Mouse (Mus musculus) cerebellum, adult 9-10 months (tissue): ENCODE results near the gene Dnah6.
A peak's percentile ranks its signal among the peaks of the same experiment; 100 is the strongest.

Experiments used
- DNase-seq: peaks from one replicate; pipeline ENCODE4 v3.0.0; 2022

Gene Dnah6

DNA sequence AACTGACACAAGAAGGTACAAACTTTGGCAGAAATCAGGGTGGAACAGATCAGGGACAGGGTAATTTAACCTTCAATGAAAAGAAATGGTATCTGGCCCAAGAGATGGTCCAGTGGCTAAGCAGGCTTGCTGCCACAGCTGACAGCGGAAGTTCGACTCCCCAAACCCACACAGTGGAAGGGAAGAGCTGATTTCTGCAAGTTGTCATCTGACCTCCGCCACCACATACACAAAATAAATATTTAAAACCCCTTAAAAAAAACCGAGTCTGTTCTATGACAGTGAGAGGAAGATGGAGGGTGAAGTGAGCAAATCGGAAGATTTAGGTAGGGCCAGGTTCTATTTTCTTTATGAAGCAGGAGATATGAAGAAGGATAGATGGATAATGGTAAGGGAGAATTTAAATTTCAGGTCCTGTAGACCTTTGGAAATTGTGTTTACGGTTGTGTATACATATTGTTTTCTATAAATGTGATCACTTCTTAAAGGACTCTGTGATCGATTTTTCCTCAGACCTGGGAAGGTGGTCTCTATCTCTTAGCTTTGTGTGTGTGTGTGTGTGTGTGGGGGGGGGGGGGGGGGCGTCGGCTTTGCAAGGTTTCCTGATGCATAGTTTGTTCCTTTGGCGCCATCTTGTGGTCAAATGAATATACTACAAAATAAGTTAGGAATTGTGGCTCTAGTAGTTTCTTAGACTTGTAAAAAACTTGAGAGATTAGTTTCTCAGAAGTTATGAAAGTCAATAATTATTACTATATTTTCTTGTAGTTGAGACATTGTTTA, 6.1 kb upstream of the Dnah6 start:
- DNase-seq: peak; percentile 49

DNA sequence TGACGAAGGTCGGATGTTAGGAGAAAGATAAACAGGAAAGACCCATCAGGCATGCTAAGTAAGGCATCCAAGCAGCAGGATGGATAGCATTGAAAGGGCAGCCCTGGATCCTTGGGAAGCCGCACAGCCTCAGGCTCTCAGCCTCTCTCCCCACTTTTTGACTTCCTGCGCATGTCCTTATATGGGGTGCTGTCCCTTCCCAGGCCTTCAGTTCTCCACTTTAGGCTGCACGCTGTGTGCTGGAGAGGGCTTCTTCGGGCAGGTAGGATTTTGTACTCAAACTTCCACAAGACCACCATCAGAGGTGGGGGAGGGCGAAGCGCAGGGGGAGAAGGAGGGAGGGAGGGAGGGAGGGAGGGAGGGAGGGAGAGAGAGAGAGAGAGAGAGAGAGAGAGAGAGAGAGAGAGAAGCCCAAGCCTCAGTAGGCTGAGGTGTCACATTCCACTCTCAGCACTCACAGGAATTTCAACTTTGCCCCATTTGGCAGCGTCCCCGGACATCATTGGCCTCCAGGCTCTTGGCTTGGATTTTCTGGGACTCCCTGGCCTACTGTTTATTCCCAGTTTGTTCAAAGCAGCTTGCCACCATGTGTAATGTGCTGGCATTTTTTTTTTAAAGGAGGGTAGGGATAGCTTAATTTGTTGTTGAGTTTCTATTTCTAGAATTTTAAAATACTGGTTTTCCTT, 1.5 kb upstream of the Dnah6 start:
- DNase-seq: peak; percentile 56

DNA sequence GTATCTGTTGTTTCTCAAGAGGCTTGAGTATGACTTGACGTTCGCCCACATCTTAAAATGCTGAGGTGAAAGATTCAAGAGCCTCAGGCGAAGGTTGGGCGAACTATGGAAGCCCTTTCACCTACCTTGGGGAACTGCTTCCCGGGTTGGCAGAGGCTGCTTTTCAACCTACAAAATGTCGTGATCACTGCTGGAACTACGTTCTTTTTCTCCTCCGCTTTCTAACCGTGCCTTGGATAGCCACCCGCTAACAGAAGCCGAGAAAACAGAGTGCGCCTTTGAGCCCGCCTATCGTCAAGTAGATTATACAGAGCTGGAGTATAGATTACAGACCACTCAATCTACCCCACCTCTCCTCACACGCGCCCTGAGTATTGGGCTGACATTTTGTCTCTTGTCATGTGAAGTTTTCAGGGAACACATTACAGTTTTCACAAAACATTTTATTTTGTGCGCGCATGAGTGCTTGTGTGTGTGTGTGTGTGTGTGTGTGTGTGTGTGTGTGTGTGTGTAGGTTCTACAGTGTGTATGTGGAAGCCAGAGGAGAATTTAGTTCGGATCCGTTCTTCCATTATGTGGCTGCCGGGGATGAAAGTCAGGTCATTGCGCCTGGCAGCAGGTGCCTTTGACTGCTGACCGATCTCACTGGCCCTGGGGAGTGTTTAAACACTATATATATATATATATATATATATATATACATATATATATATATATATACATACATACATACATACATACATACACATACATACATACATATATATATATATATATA, 696 bp upstream of the Dnah6 start:
- no peak for DNase-seq

DNA sequence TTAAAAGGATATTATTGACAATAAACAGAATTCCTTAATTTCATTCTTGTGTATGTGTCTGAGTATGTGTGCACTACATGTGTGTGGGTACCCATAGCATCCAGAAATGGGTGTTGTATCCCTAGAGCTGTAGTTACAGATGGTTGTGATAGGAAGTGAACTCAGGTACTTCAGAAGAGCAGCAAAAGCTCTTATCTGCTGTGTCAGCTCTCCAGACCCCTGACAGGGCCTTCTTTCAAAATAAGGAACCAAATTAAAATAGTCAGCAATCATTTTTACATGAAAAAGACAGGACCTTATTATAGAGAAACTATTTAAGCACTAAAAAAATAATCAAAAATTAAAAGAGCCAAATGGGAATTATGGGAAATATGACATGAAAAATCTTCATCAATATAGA, 9.8 kb downstream of the Dnah6 start:
- DNase-seq: no peak

DNA sequence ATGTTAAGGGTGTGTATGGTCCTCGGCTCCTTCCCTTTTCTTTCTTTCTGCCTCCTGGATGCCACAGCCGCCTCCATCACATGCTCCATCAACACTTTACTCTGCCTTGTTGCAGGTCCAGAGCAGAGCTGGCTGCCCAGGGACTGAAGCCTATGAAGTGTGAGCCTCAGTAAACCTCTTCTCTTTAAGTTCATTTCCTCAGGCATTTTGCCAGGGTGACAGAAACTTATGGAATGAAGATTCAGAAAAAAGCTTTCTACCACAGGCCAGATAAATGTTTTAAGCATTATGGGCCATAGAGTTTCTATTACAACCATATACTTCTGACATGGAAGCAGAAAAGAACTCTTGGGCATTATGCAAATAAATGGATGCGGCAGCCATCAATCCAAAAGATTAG, 10.4 kb downstream of the Dnah6 start:
- DNase-seq: no peak

DNA sequence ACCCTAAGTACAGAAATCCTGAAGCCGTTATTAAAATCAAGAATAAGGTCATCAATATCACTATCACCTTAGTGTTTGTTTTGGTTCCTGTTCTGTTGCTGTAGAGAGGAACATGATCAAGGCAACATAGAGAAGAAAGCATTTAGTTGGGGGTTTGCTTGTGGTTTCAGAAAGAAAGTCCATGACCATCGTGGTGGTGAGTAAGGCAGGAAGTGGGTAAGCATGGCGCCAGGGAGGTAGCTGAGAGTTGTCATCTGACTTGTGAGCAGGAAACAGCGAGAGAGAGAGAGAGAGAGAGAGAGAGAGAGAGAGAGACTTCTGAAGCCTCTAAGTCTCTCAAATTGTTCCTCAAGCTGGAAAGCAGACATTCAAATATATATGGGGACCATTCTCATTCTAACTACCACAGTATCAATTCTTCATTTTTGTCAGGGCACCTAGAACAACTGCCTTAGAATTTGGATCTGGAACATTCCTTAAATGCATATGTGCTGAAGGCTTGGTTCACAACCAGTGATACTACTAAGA, 10.9 kb downstream of the Dnah6 start:
- DNase-seq: no peak

DNA sequence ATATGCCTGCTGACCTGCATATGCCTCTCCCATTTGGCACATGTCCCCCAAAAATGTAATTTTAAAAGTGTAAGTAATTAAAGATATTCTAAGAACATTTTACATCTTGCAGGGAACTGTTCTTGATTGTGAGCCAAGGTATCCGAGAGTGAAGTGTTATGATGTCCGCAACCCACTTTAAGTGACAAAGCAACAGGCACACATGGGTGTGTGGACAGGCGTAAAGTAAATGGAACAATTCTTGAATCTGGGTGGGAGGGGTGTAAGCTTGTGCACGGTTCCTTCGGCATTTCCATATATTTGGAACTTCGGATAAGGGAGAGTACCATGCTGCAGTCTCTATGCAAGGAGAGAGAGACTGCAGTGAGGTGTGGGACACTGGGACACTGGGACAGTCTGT, 11.9 kb downstream of the Dnah6 start:
- DNase-seq: no peak

DNA sequence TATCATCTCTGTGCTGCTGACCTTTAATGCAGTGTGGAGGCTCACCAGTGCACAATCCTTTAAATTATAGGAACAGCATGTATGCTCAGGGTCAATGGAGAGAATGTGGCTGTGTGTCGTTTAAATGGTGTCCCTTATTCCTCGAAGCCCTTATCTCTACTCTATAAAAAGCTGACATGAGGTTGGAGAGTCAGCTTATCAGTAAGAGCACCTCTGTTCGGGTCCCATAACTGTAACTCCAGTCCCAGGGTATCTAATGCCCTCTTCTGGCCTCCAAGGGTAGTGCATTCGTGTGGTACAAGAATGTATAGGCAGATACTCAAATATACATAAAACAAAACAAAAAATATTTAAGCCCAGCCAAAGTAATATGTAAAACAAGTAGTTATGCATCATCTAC, 16.5 kb downstream of the Dnah6 start:
- no peak for DNase-seq

DNA sequence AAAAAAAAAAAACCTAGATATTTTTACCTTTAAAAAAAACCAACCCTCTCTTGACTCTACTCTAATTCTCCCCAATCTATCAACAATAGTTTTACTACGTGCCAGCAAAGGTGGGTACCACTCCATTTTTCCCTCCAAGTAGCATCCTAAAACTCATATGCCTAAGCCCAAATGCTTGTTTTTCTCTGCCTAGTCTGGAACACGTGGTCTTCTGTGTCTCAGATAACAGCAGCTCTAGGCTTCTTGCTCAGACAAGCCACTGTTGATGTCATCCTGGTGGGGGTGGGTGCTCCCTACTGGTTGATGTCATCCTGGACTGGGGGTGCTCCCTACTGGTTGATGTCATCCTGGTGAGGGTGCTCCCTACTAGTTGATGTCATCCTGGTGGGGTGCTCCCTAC, 17.7 kb downstream of the Dnah6 start:
- DNase-seq: no peak

DNA sequence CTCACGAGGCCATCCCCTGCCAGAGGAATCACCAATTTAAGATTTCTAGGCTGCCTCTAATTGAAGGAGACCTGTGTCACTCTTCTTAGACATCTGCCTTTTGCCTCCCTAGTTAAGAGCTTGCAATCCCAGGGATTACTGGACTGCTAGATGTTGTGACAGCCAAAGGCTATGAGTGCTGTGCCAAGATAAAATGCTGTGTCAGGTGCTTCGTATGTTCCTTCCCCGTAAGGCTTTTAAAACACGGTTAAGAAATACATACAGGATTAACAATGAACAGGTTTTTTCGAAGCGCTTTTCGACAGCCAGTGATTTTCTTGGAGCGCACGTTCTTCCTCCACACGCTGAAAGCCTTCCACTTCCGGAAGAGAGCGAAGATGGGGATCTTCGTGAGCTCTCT, 26.2 kb downstream of the Dnah6 start:
- no peak for DNase-seq

DNA sequence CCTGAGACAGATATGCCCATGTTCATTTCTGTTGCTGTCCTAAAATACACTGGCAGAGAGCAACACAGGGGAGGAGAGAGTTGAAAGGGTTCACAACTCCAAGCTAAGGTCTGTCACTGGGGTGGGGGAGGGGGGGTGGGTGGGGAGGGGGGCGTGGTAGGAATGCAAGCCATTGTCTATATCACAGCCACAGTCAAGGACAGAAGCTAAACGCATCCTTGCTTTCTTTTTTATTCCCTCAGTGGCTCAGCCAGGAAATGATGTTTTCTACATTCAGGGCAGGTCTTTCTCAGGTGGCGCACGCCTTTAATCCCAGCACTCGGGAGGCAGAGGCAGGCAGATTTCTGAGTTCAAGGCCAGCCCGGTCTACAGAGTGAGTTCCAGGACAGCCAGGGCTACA, 30.7 kb downstream of the Dnah6 start:
- no peak for DNase-seq

DNA sequence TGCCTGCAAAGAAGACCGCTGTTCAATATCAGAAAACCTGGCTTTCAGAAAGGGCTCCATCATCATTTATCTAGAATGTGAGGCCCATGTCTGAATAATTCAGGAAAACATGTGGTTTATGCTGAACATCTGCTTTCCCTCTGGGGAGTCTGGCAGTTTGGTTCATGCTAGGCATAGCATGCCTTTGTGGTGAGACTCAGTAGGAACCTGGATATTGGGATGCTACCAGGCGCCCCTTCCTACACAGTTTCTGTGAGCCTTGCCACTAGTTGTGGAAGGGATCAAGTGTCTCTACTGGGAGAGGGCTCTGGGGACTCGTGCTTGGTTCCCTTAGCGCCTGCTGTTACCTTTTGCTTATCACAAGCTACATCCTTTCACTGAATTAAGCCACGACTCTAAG, 37.2 kb downstream of the Dnah6 start:
- DNase-seq: no peak

DNA sequence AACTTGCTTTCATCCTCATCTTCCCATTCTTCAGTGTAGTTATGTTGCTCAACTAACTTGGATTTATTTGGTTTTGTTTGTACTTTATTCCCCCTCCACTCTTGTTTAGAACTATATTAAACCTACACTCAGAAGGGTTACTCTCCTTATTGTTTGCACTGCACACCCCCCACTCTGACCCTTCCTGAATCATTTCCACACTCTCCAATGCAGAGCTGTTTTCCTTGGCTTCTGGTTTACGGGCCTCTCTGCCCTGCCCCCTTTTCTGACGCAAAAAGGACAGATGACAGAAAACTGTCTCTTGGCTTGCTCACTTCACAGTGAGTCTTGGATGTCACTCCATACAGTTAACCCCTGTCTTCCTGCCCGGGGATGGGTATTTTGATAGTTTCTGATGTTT, 38.5 kb downstream of the Dnah6 start:
- DNase-seq: no peak

DNA sequence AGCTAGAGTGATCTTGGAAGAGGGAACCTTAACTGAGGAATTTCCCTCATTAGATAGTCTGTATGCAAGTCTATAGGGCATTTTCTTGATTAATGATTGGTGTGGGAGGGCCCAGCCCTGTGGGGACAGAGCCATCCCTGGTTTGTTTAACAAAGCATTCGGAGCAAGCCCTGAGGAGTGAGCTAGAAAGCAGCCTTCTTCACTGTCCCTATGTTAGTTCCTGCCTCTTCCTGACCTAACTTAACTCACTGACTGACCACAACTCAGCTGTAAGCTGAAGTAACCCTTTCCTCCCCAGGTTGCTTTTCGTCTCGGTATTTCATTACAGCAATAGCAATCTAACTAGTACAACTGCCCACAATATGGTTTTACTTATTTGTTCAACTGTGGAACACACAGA, 39.0 kb downstream of the Dnah6 start:
- no peak for DNase-seq

DNA sequence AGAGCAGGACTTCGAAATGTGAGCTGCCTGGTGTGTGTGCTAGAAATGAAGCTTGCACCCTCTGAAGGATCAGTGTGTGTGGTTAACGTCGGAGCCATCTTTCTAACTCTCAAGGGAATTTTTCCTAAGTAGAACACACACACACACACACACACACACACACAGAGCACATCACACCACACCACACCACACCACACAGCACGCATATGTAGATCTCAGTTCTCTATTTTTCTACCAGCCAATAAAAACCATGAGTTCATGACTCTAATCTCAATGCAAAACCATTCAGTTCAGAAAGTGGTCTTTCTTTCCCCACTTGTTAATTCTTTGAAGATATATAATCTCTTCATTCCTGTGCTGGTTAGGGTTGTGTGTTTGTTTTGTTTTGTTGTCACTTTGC, 39.4 kb downstream of the Dnah6 start:
- DNase-seq: no peak

DNA sequence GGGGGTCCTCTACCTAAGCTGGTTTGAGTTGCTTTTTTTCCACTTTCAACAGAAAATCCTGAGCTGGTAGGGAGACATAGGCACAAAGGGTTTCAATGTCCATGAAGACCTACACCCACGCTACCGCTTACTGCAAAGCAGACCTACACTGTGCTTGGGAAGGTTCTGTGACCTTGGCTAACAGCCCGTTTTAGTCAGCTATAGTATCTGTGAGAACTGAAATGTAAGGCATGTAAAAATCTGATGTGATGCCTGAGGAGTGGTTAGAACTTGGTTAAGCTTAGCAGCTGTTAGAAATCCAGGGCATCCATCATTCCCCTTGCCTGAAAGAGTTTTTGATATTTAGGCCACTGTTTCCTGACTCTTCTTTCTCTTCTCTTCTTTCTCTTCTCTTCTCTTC, 46.3 kb downstream of the Dnah6 start:
- no peak for DNase-seq

DNA sequence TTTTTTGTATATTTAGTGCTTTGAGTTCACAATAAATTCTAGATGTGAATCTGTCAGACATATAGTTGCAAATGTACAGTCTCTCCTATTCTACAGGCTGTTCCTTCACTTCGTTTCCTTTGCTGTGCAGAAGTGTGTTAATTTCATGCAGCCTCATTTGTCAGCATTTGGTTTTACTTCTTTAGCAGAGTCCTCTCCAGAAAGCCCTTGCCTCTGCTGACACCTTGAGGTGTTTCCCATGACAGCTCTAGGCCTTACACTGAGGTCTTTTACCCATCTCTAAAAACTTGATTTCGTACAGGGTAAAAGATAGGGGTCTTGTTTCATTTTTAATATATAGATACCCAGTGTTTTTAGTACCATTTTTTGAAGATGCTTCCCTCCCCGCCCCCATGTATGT, 54.2 kb downstream of the Dnah6 start:
- DNase-seq: no peak

DNA sequence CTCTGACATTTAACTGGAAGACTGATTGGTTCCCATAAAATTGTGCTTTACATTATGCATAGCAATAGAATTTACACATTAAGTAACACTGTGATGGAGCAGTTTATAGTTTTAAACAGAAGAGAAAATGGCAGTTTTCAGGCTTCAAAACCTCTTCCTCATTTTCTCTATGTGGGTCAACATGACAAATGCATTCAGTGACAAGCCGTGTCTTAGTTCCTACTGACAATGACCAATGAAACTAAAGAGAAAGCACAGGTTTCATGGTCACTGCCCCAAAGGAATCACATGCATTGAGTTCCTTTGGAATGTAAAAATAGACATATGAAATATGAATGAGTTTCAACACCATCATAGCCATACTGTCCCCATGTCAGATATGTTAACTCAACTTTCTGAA, 58.5 kb downstream of the Dnah6 start:
- no peak for DNase-seq

DNA sequence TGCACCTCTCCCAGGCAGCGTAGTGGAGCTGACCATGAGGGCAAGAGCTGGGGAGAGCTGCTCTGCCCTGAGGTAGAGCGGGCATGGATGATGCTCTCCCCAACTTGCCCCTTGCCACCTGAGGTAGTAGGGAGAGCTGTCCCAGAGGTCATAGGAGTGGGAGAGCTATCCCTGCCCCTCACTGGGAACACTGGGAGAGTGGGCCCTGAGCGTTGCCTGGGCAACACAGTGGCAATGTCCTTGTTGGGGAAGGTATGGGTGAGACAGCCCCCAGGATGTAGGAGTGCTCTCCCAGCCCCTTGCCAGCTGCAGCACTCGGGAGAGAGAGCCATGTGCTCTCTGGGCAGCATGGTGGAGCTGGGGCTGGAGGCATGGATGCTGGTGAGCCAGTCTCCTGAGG, 60.1 kb downstream of the Dnah6 start:
- no peak for DNase-seq

DNA sequence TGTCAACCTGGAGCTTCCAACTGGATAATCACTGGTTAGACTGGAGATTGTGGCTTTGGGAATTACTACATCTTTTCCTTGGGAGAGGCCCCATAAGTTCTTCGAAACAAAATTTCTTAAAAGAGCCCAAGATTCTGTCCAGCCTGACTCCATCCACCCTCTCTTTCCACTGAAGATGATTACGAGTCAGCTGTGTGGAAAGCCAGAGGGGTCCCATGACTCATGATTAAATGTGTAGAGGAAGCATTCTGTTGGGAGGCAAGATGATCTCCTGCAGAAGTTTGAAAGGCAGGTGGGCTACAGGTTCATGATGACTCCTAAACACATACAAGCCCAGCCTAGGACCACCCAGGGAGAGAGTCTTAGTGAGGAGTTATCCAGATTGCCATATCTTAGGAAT, 66.0 kb downstream of the Dnah6 start:
- DNase-seq: no peak

DNA sequence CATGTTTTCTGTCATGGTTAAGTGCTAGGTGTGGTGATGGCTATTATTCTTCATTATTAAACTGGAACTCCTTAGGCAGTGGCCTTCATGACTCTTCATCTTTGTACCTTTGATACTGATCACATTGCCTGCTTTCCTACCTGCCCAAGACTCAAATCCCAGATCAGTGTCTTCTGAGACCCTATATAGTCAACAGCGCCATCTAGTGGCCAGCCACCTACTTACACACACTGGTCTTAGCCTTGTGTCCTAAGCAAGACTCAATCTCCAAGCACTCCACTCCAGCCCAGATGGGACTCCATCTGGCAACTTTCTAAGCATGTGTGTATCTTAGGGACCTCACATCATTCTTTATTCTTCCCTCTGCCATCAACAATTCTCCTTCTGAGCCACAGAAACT, 67.8 kb downstream of the Dnah6 start:
- peak; percentile 76 for DNase-seq

DNA sequence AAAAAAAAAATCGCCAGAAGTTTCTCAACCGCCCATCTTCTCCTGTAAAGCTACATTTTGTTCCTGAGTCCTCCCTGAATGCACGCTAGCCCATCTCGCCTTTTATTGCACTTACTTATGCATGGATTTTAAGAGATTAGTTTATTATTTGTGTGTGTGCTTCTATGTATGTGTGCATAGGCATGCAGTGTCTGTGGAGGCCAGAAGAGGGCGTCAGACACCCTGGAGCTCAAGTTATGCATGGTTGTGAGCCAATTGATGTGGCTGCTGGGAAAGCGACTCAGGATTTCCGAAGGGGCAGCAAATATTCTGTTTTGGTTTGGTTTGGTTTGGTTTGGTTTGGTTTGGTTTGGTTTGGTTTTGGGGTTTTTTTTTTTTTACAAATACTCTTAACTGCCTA, 78.0 kb downstream of the Dnah6 start:
- no peak for DNase-seq

DNA sequence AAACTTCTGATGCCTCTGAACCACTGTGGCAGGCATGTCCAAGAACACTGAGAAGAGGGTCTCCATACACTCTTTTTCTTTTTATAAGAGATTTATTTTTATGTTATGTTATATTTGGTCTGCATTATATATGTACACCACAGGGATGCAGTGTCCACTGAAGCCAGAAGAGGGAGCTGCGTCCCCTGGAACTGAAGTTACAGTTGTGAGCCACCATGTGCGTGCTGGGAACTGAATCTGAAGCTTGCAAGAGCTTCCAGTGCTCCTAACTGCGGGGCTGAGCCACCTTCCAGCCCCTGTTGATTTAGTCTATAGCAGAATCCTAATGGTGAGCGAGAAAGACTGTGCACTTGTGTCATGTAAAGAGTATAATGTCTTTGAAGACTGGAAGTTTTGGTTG, 78.7 kb downstream of the Dnah6 start:
- no peak for DNase-seq

DNA sequence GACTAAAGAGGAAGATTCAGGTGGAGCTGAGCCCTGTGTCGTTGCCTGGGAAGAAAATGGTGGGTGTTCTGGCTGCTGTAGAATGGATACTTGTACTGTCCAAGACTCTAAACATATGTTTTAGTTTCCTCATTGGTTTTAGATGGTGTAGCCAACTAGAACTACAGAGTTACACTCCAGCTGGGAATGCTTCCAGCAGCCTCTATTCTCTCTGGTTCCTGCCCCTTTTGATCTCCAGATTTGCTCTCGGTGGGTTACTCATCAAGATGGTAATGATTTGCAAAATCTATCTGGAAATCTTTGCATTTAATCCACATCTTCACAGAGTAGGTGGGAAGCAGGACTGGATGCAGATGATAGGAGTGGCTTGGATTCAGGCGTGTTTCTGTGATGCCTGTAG, 80.6 kb downstream of the Dnah6 start:
- no peak for DNase-seq
